Mouse (Mus musculus) monocyte, adult 5-6 weeks (primary cell): Measurements from ENCODE around the gene Chmp2b. TPM values are rescaled to one million over a fixed set of nuclear protein-coding genes. Genes with fewer than 3 reads are reported as not detected.
A peak's percentile ranks its signal among the peaks of the same experiment; 100 is the strongest.

Experiments used
- ATAC-seq: fragments of 153-309, 156-312 bp; replicated peaks from 2 replicates; pipeline ENCODE4 v1.8.0; 2017; ENCODE audit warnings: mild to moderate bottlenecking; ENCODE audit not compliant: low TSS enrichment, insufficient number of reproducible peaks, severe bottlenecking, poor library complexity, low FRiP score
- total RNA-seq: library from RNA; stranded (forward); fragments of 200-1000, 200-491, 200-594 nt; gene quantifications from 3 replicates; pipeline ENCODE4 v1.2.3, GENCODE M21; 2017

Gene Chmp2b
- total RNA-seq = 84.8 to 149 TPM (median 129 TPM) in 3 replicates

- ATAC-seq = peak; percentile 59
Observed at GRCm38 (mm10) chr16:65561963-65562863, at the start of gene Chmp2b. Gene Chmp2b (minus strand): TSS chr16:65562726.

DNA sequence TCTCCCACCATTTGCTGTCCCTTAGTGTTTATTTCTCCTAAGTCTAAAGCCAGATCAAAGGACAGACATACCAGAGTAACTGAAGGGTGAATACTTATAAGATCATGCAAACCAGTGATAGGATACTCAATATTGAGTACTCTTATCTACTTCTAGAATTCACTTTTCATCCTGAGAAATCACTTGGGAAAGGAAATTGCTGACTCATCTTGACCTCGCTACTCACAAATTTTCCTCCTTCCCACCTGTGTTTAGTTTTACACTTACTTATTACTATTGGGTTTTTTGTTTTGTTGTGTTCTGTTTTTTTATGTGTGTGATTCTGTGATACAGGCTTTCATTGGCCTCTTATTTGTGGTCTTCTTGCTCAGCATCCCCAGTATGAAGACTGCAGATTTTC, 49.2 kb upstream of the Chmp2b start:
- ATAC-seq = no peak

- no peak for ATAC-seq
Observed at GRCm38 (mm10) chr16:65600798-65601197, 38.3 kb upstream of the Chmp2b start.

- no peak for ATAC-seq
Observed at GRCm38 (mm10) chr16:65586111-65586865, 23.8 kb upstream of the Chmp2b start.

- ATAC-seq = peak; percentile 53; the same call in 1 of the 2 replicates
Observed at GRCm38 (mm10) chr16:65585699-65586098, 23.2 kb upstream of the Chmp2b start.

DNA sequence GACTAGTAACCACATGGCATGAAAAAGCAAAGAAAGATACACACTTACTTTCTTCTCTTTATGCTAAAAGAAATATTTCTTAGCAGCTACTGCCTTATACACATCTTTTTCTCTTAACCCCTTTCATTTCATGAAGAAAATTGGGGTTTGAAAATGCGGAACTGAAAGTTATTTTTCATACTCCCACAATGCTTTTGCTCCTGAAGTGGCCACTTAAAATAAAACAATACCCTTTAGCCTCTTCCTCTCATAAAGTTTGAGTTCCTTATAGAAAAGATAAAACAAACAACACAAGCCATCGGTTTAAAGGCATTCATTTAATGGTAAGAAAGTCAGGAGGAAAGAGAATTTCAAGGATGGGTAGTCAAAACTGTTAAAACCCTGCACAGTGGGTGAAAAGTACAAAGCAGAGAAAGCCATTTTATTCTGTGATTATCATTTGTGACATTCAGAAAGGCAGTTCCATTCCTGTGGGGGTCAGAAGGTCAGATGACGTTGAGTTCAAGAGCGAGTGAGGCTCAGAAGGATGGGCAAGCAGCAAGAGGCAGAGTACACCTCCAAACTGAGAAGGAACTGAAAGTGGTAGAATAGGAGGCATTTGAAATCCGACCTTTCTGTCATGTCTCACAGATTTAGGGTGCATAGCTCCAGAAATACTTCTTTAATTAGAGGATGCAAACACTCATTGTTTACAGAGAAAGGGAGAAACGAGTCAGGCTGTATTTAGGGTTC, 14.9 kb upstream of the Chmp2b start:
- ATAC-seq = peak; percentile 96

GRCm38 (mm10) chr16:65568853-65569252, 6.3 kb upstream of the Chmp2b start:
- peak; percentile 52 for ATAC-seq

- no peak for ATAC-seq
Observed at GRCm38 (mm10) chr16:65564951-65565350, 2.4 kb upstream of the Chmp2b start.

- no peak for ATAC-seq
Observed at GRCm38 (mm10) chr16:65564306-65564705, 1.8 kb upstream of the Chmp2b start.

- ATAC-seq = peak; percentile 27; the same call in 1 of the 2 replicates
Observed at GRCm38 (mm10) chr16:65562864-65563206, 309 bp upstream of the Chmp2b start.

DNA sequence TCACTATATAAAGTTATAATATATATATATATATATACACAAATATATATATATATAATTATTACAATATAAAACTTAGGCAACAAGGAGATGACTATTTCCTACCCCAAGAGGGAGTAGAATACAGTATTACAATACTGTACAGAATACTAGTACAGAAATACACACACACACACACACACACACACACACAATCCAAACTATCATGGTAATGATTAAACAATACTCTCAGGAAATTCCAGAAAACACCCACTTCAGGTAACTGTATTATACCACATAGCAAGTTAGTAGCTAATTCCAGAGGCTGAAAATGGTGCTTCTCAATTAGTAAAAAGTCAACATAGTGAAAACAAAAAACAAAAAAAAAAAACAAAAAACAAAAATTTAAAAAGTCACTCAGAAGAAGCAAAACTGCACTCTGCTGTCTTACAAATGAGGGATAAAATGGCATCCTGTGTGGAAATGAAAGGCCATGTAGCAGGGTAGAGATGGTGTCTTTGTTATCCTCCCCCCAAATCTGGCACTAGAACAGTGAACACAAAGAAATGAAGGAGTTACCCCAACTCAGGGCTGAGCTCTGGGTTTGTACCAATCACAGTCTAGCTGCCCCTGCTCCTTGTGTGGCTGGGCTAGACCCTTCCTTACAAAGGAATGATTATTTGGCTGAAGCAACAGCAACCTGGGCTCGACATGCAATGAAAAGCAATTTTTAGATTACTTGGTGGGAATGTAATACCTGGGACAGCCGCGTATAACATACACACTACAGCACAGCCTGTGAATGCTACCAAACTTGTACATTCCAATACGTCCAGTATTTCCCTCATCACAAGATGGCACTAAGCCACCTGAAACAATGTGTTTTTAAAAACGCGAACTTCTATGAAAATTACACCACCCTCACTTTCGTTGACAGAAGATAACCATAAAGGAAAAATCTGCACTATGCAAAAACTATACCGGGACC, 1.2 kb downstream of the Chmp2b start:
- ATAC-seq = 0 out of 2 replicates have a peak, but pooled peaks have one; percentile 10

- ATAC-seq = no peak
Observed at GRCm38 (mm10) chr16:65559591-65559990, 2.9 kb downstream of the Chmp2b start.

- ATAC-seq = no peak
Observed at GRCm38 (mm10) chr16:65557369-65557768, 5.2 kb downstream of the Chmp2b start.

DNA sequence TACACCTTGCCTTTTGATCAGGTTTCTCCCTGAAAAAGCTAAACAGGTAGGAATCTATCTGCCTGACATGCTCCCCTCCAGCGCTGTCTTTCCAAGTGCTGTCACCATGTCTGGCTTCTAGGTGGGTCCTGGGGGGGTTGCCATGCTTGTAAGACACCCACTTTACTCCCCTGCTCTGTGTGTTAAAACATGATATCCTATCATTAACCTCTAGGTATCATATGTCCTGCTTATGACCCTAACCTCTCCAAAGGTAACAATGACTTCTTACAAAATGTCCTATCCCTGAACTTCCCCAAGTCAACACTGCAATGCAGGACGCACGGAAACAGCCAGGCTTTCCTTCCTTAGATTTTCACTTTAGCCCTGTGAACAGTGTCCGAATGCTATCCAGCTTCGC, 8.3 kb downstream of the Chmp2b start:
- no peak for ATAC-seq

DNA sequence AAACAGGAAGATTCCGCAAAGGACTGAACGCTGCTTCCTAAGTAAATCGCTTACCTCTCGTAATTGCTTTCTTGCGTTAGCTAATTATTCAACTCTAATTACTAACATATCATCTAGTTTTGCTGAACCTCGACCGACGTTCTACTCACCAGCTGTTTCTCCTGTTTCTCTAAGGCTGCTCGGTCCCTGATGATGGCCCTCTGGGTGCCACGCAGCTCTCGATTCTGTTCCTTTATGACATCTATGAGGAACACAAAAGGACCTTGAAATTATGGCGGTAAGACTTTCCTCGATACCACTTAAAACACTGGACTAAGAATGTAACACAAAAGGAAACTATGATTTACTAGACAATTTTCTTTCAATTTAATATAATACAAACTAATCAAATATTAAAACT, 11.7 kb downstream of the Chmp2b start:
- no peak for ATAC-seq

DNA sequence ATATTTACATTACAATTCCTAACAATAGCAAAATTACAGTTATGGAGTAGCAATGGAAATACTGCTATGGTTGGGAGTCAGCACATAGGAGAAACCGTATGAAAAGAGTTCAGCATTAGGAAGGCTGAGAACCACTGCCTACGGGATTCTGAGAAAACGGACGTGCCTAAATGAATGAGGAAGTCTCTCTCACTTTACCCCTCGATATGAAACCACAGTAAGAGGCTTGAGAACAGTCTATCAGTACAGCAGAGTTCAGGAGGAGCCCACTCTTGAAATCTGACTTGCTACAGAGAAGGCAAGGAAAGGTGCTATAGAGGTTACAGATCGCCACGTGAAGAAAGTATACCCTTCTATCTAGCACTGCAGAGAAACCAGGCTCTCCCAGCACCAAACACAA, 13.6 kb downstream of the Chmp2b start:
- 0 out of 2 replicates have a peak, but pooled peaks have one; percentile 63 for ATAC-seq

- no peak for ATAC-seq
Observed at GRCm38 (mm10) chr16:65543676-65544293, 18.7 kb downstream of the Chmp2b start.
